Mouse (Mus musculus): ENCODE measurements around the gene Me1. TPM values are rescaled to one million over a fixed set of nuclear protein-coding genes. Genes with fewer than 3 reads are reported as not detected.

Me1 gene
- polyA plus RNA-seq, 1 experiment from 2014 or later = 51.6 TPM

- H3K27me3 ChIP-seq (replicated peaks; ENCODE audit: control insufficient read depth, insufficient read depth, low read length) = no peaks in the 10 kb centered on the region
- 0 out of 2 replicates have a peak, but pooled peaks cover 3% of the 10 kb centered on the region for H3K4me1 ChIP-seq (replicated peaks; ENCODE audit: control insufficient read depth, insufficient read depth, low read length)
- no peak overlapping the region for H3K4me3 ChIP-seq (ENCODE audit: low read depth, low read length)
- no peak overlapping the region for H3K4me2 ChIP-seq (replicated peaks; ENCODE audit: low read depth)
- no peak overlapping the region for H3K27ac ChIP-seq (ENCODE audit: low read depth, low read length)
- no peak overlapping the region for H3K9ac ChIP-seq (ENCODE audit: low read depth, low read length)
- no peaks in the 10 kb centered on the region for H3K9me3 ChIP-seq (ENCODE audit: control insufficient read depth)
- TF ChIP-seq CTCF (IDR thresholded peaks at IDR 0.05; ENCODE audit: low read depth) = no peak
- no peaks in the 10 kb centered on the region for H3K36me3 ChIP-seq (ENCODE audit: control insufficient read depth, insufficient read depth)
- 42% methylated on average over 2 of the region's 2 CpGs for WGBS
- ATAC-seq = no peak
These were observed 20.8 kb upstream of the Me1 start for GRCm38 (mm10) chr9:86716540-86716939.

GRCm38 (mm10) chr9:86714089-86714488 is 18.3 kb upstream of the Me1 start:
- no peak for TF ChIP-seq CTCF (IDR thresholded peaks at IDR 0.05; ENCODE audit: low read depth)
- no peak for ATAC-seq
- WGBS = 95% methylated on average over 3 of the region's 3 CpGs

GRCm38 (mm10) chr9:86712648-86713047 is 16.9 kb upstream of the Me1 start:
- Histone ChIP-seq H3K27me3 (replicated peaks; ENCODE audit: control insufficient read depth, insufficient read depth, low read length) (no peaks in the 10 kb centered on the region), H3K9ac (ENCODE audit: low read depth, low read length) (no peak overlapping the region), H3K36me3 (ENCODE audit: control insufficient read depth, insufficient read depth) (no peaks in the 10 kb centered on the region), H3K27ac (ENCODE audit: low read depth, low read length) (no peak overlapping the region), H3K4me1 (replicated peaks; ENCODE audit: control insufficient read depth, insufficient read depth, low read length) (no peaks in the 10 kb centered on the region), H3K4me3 (ENCODE audit: low read depth, low read length) (no peak overlapping the region), H3K9me3 (ENCODE audit: control insufficient read depth) (no peaks in the 10 kb centered on the region), H3K4me2 (replicated peaks; ENCODE audit: low read depth) (no peak overlapping the region)
- 79% methylated on average over 2 of the region's 2 CpGs for WGBS
- no peak for TF ChIP-seq CTCF (IDR thresholded peaks at IDR 0.05; ENCODE audit: low read depth)
- ATAC-seq = no peak

More at GRCm38 (mm10) chr9:86714089-86714488, 18.3 kb upstream of the Me1 start:
- Histone ChIP-seq H3K36me3 (ENCODE audit: control insufficient read depth, insufficient read depth) (no peaks in the 10 kb centered on the region), H3K9ac (ENCODE audit: low read depth, low read length) (no peak overlapping the region), H3K27me3 (replicated peaks; ENCODE audit: control insufficient read depth, insufficient read depth, low read length) (no peaks in the 10 kb centered on the region), H3K27ac (ENCODE audit: low read depth, low read length) (no peak overlapping the region), H3K4me2 (replicated peaks; ENCODE audit: low read depth) (no peak overlapping the region), H3K4me3 (ENCODE audit: low read depth, low read length) (no peak overlapping the region), H3K4me1 (replicated peaks; ENCODE audit: control insufficient read depth, insufficient read depth, low read length) (no peaks in the 10 kb centered on the region), H3K9me3 (ENCODE audit: control insufficient read depth) (no peaks in the 10 kb centered on the region)

- Histone ChIP-seq H3K4me2 (replicated peaks; ENCODE audit: low read depth) (no peak overlapping the region), H3K9ac (ENCODE audit: low read depth, low read length) (no peak overlapping the region), H3K27ac (ENCODE audit: low read depth, low read length) (no peak overlapping the region), H3K36me3 (ENCODE audit: control insufficient read depth, insufficient read depth) (no peaks in the 10 kb centered on the region), H3K27me3 (replicated peaks; ENCODE audit: control insufficient read depth, insufficient read depth, low read length) (no peaks in the 10 kb centered on the region), H3K4me3 (ENCODE audit: low read depth, low read length) (no peak overlapping the region), H3K9me3 (ENCODE audit: control insufficient read depth) (no peaks in the 10 kb centered on the region), H3K4me1 (replicated peaks; ENCODE audit: control insufficient read depth, insufficient read depth, low read length) (no peaks in the 10 kb centered on the region)
- no peak for ATAC-seq
- 76% methylated on average over 2 of the region's 2 CpGs for WGBS
- TF ChIP-seq CTCF (IDR thresholded peaks at IDR 0.05; ENCODE audit: low read depth) = no peak
These were observed 14.4 kb upstream of the Me1 start for GRCm38 (mm10) chr9:86710091-86710634.

- no peak for TF ChIP-seq CTCF (IDR thresholded peaks at IDR 0.05; ENCODE audit: low read depth)
- H3K9me3 ChIP-seq (ENCODE audit: control insufficient read depth) = no peaks in the 10 kb centered on the region
- no peaks in the 10 kb centered on the region for H3K4me1 ChIP-seq (replicated peaks; ENCODE audit: control insufficient read depth, insufficient read depth, low read length)
- H3K36me3 ChIP-seq (ENCODE audit: control insufficient read depth, insufficient read depth) = no peaks in the 10 kb centered on the region
- WGBS = 63% methylated on average over 6 of the region's 6 CpGs
- no peak overlapping the region for H3K9ac ChIP-seq (ENCODE audit: low read depth, low read length)
- no peaks in the 10 kb centered on the region for H3K27me3 ChIP-seq (replicated peaks; ENCODE audit: control insufficient read depth, insufficient read depth, low read length)
- no peak overlapping the region for H3K4me3 ChIP-seq (ENCODE audit: low read depth, low read length)
- no peak for ATAC-seq
- no peak overlapping the region for H3K27ac ChIP-seq (ENCODE audit: low read depth, low read length)
- no peak overlapping the region for H3K4me2 ChIP-seq (replicated peaks; ENCODE audit: low read depth)
These were observed 13.2 kb upstream of the Me1 start for GRCm38 (mm10) chr9:86708921-86709320.

GRCm38 (mm10) chr9:86707431-86707830 is 11.7 kb upstream of the Me1 start:
- no peaks in the 10 kb centered on the region for H3K27me3 ChIP-seq (replicated peaks; ENCODE audit: control insufficient read depth, insufficient read depth, low read length)
- H3K27ac ChIP-seq (ENCODE audit: low read depth, low read length) = no peak overlapping the region
- no peaks in the 10 kb centered on the region for H3K9me3 ChIP-seq (ENCODE audit: control insufficient read depth)
- no peak overlapping the region for H3K9ac ChIP-seq (ENCODE audit: low read depth, low read length)
- TF ChIP-seq CTCF (IDR thresholded peaks at IDR 0.05; ENCODE audit: low read depth) = no peak
- ATAC-seq = no peak
- no peaks in the 10 kb centered on the region for H3K36me3 ChIP-seq (ENCODE audit: control insufficient read depth, insufficient read depth)
- no peak overlapping the region for H3K4me2 ChIP-seq (replicated peaks; ENCODE audit: low read depth)
- no peak overlapping the region for H3K4me3 ChIP-seq (ENCODE audit: low read depth, low read length)
- WGBS = 42% methylated on average over 1 of the region's 1 CpGs
- H3K4me1 ChIP-seq (replicated peaks; ENCODE audit: control insufficient read depth, insufficient read depth, low read length) = no peaks in the 10 kb centered on the region

GRCm38 (mm10) chr9:86701844-86702243 is 6.1 kb upstream of the Me1 start:
- Histone ChIP-seq H3K27ac (ENCODE audit: low read depth, low read length) (no peak overlapping the region), H3K9ac (ENCODE audit: low read depth, low read length) (no peak overlapping the region), H3K9me3 (ENCODE audit: control insufficient read depth) (no peaks in the 10 kb centered on the region), H3K27me3 (replicated peaks; ENCODE audit: control insufficient read depth, insufficient read depth, low read length) (no peaks in the 10 kb centered on the region), H3K4me3 (ENCODE audit: low read depth, low read length) (no peak overlapping the region), H3K36me3 (ENCODE audit: control insufficient read depth, insufficient read depth) (no peaks in the 10 kb centered on the region), H3K4me1 (replicated peaks; ENCODE audit: control insufficient read depth, insufficient read depth, low read length) (no peaks in the 10 kb centered on the region), H3K4me2 (replicated peaks; ENCODE audit: low read depth) (no peak overlapping the region)
- 0 out of 2 replicates have a peak, but pooled peaks have one; percentile 28 for ATAC-seq
- no peak for TF ChIP-seq CTCF (IDR thresholded peaks at IDR 0.05; ENCODE audit: low read depth)
- WGBS = 22% methylated on average over 2 of the region's 2 CpGs
